Mouse (Mus musculus) MEL (cell line): ENCODE measurements around the gene Pifo.

Source experiments
- CTCF ChIP-seq, 3 experiments: IDR thresholded peaks in 2 of 3; conservative IDR thresholded peaks in 1 of 3; 2 replicates each; pipeline ENCODE4 v1.5.1; 2011 to 2012; ENCODE audit warnings: low read length in 3 of 3, low read depth in 2 of 3, mild to moderate bottlenecking in 2 of 3, improper control_type of control experiment in 1 of 3, inconsistent platforms in 1 of 3, mixed read lengths in 1 of 3, moderate library complexity in 1 of 3; ENCODE audit not compliant: control insufficient read depth in 1 of 3, insufficient read depth in 1 of 3, poor library complexity in 1 of 3, severe bottlenecking in 1 of 3
- EP300 ChIP-seq, 2 experiments: IDR thresholded peaks; 2 replicates each; pipeline ENCODE4 v1.6.1; 2011; ENCODE audit warnings: improper control_type of control experiment in 2 of 2, low read length in 2 of 2, low read depth in 1 of 2, mild to moderate bottlenecking in 1 of 2
- MYC ChIP-seq: IDR thresholded peaks from 2 replicates; pipeline ENCODE4 v1.6.1; 2011; ENCODE audit warnings: low read depth, mild to moderate bottlenecking, low read length, improper control_type of control experiment, moderate library complexity
- POLR2AphosphoS5 ChIP-seq: IDR thresholded peaks from 2 replicates; pipeline ENCODE4 v1.6.1; 2012; ENCODE audit warnings: low read depth, borderline replicate concordance, mild to moderate bottlenecking, inconsistent platforms, low read length, moderate library complexity, mixed read lengths
- RAD21 ChIP-seq: IDR thresholded peaks from 2 replicates; pipeline ENCODE4 v1.6.1; 2011; ENCODE audit warnings: mild to moderate bottlenecking, low read depth, low read length, improper control_type of control experiment
- ZC3H11A ChIP-seq: IDR thresholded peaks from 2 replicates; pipeline ENCODE4 v1.6.1; 2012; ENCODE audit warnings: low read depth, mild to moderate bottlenecking, inconsistent platforms, low read length, improper control_type of control experiment

DNA sequence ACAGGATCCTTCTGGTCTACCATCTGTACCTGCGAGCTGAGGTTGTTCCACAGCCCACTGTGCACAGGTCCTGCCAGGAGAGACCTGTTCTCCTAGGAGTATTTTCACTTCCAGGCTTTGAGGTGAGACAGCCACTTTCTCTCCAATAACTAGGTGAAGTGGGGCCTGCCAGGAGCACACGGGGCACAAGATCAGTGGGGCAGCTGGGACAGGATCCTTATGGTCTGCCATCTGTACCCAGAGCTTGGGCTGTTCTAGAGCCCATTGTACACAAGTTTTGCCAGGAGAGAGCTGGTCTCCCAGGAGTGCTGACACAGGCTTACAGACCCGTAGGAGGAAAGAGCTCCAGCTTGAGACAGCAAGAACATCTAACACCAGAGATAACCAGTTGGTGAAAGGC is 43.5 kb upstream of the Pifo start:
- TF ChIP-seq CTCF (IDR thresholded peaks at IDR 0.05 in 2 of 3, conservative IDR thresholded peaks at IDR 0.05 in 1 of 3; ENCODE audit: control insufficient read depth in 1 of 3, insufficient read depth in 1 of 3, low read depth in 2 of 3, low read length in 3 of 3, poor library complexity in 1 of 3, severe bottlenecking in 1 of 3) (no peak), ZC3H11A (no peak), MYC (no peak), EP300 (IDR thresholded peaks at IDR 0.05; ENCODE audit: low read depth in 1 of 2, low read length in 2 of 2) (no peak), POLR2AphosphoS5 (no peak), RAD21 (no peak)
